Mouse (Mus musculus): ENCODE measurements around the gene Tcirg1.

- TF ChIP-seq CTCF (IDR thresholded peaks at IDR 0.05; ENCODE audit: control insufficient read depth, insufficient read depth, insufficient read length) (no peak), MYOG (IDR thresholded peaks at IDR 0.05; ENCODE audit: control insufficient read depth, extremely low read depth, insufficient read length) (no peak), CEBPB (IDR thresholded peaks at IDR 0.05; ENCODE audit: low read depth) (no peak)
Measured at GRCm38 (mm10) chr19:3868290-3868689, 38.6 kb downstream of the Tcirg1 start.
